Mouse (Mus musculus) left cerebral cortex, adult 2 months (tissue): ENCODE data around the gene Fam102a. TPM values are rescaled to one million over a fixed set of nuclear protein-coding genes. Genes with fewer than 3 reads are reported as not detected.

Source experiments
- DNase-seq, 2 experiments: peaks; one replicate each; pipeline ENCODE4 v3.0.0; 2021 to 2022; ENCODE audit warnings: low spot score in 2 of 2, mixed read lengths in 1 of 2; ENCODE audit errors: extremely low spot score in 1 of 2
- H3K27ac ChIP-seq: fragments of 200-600 bp; 2 replicates; pipeline ENCODE4 v1.8.1; 2022
- H3K4me3 ChIP-seq: fragments of 200-600 bp; 2 replicates; pipeline ENCODE4 v1.8.1; 2022
- CTCF ChIP-seq: fragments of 200-600 bp; IDR thresholded peaks from 2 replicates; pipeline ENCODE4 v1.8.1; 2022; ENCODE audit warnings: antibody characterized with exemption, mild to moderate bottlenecking, moderate library complexity
- intact Hi-C: fragments of 180-260 bp; cut with DNase I; formaldehyde crosslinking; loops from one replicate; pipeline ENCODE4 v1.15.1; 2025
- total RNA-seq, 2 experiments: library from RNA; stranded (reverse); gene quantifications; 2 replicates each; pipeline ENCODE4 v1.2.3; 2021

The Fam102a gene
- total RNA-seq, 2 experiments from 2014 or later: 61.1 to 64.8 TPM

DNA sequence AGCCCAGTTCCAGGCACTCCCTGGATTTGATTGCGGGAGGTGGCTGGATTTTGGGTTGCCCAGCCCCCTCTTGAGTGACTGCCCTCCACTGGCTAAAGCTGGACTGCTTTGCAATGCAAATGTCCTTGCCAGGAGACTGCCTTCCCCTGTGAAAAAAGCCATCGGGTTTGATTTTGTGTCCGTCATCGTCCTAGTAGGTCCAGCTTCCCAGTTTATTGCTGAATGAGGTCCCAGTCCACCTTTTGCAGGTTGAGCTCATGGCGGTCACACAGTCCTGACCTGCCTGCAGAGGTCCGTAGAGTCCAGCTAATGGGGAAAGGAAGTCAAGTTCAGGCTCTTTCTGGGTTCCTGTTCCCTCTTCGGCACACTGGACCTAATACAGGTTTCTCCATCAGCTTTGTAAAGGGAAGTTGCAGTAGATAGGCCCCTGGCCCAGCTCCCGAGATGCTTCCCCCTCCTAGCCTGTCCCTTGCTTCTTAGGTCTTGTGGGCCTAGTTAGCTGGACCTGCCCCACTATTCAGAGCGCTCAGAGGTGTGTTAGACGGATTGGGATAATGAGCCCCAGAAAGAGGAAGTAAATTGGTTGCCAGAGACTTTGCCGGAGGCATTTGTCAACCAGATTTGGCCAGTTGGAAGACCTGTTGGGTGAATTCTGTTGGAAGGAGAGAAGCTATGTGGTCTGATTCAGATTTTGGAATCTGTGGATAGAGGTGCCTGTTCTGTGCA is 1.7 kb downstream of the Fam102a start:
- H3K27ac ChIP-seq: peak overlapping the region; percentile 97
- peak; percentile 15 for TF ChIP-seq CTCF
- DNase-seq: peak; percentile 62
- peak overlapping the region; percentile 94 for H3K4me3 ChIP-seq
- intact Hi-C loops: no loop called here

DNA sequence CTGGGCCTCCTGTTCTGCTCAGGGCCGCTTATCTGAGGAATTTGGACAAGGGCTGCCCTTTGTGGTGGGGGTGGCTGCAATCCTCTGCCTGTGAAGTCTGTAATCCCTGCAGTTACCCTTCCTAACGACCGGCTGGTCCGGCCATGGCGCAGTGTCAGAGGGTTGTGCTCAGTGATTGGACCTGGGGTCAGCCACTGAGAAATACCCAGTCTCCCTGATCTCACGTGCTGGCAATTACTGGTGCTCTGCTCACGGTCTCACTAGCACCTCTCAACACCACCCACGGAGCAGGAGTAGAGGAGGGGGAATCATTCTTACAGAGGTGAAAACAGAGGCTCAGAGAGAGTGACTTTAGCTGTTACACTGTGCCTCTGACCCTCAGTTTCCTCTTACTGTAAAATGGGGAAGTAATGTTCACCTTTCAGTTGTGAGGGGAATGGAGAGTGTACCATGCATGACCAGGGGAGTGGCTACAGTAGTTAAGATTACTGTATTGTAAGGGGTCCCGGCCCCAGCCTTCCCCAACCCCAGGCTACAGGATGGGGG is 2.3 kb downstream of the Fam102a start:
- DNase-seq: no peak
- intact Hi-C loops: no loop called here
- Histone ChIP-seq H3K4me3 (peak overlapping the region; percentile 94), H3K27ac (peak overlapping the region; percentile 97)
- no peak for TF ChIP-seq CTCF

DNA sequence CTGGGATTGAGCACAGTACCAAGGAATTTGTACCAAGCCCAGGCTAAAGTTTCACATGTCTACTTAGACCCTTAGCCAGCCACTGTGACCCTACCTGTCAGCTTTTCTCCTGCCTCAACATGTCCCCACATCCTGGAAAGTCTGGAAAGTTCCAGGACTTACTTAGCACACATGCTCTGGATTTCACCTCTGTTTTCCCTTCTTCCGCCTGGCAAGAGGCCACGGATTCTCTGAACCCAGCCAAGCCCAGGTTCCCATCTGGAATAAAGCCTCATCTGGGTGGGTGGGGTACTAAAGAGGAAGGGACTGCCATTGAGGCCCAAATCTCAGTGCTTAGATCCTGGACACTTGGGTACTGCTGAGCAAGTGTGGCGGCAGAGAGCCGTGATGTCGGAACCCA is 2.8 kb downstream of the Fam102a start:
- DNase-seq: no peak
- TF ChIP-seq CTCF: no peak
- Histone ChIP-seq H3K4me3 (peak overlapping the region; percentile 94), H3K27ac (peak overlapping the region; percentile 97; the same call in 1 of the 2 replicates)
- intact Hi-C loops: no loop called here

DNA sequence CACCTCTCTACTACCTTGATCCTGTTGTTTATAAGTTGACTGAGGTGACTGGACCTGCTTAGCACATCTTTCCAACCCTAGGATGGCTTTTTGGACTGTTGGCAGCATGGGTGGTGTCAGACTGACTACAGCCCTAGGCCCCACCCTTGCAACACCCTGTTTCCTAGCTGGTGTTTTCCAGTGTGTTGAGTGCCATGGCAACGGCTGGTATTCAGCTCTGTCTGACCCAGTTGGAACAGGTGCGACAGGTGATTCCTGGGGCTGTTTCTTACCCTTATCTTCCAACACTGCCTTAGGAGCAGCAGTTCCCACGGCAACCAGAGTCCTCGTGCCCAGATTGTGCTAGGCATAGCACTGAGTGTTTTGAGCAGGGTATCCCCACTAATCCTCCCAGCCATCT is 3.3 kb downstream of the Fam102a start:
- no peak for TF ChIP-seq CTCF
- Histone ChIP-seq H3K27ac (peak overlapping the region; percentile 53; the same call in 1 of the 2 replicates), H3K4me3 (peak overlapping the region; percentile 94)
- intact Hi-C loops: no loop called here
- no peak for DNase-seq

DNA sequence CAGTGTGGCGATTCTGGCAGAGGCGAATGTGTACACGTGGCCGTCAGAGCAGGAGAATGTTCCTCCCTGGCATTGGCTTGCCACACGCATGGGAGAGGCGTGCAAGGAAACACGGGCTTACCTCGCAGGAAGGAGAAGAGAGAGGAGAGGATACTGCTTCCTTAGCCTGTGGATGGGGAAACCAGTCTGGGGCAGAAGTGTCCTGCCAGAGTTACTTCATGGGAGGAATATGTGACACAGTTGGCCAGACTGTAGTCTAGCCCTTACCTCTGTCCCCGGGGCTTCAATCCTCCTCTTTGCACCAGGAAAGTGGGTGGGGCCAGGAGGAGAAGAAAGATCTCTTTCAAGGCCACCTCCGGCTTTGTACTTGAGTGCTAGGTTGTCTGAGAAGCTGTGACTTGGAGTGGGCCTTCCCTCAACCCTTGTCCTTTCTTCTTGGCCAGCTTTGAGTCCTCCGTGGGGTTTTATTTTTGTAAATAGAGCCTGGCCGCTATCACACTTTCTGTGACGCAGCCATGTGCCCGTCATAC is 4.4 kb downstream of the Fam102a start:
- no peak for DNase-seq
- Histone ChIP-seq H3K4me3 (peak overlapping the region; percentile 94; the same call in 1 of the 2 replicates), H3K27ac (peak overlapping the region; percentile 7)
- no peak for TF ChIP-seq CTCF
- intact Hi-C loops: no loop called here

DNA sequence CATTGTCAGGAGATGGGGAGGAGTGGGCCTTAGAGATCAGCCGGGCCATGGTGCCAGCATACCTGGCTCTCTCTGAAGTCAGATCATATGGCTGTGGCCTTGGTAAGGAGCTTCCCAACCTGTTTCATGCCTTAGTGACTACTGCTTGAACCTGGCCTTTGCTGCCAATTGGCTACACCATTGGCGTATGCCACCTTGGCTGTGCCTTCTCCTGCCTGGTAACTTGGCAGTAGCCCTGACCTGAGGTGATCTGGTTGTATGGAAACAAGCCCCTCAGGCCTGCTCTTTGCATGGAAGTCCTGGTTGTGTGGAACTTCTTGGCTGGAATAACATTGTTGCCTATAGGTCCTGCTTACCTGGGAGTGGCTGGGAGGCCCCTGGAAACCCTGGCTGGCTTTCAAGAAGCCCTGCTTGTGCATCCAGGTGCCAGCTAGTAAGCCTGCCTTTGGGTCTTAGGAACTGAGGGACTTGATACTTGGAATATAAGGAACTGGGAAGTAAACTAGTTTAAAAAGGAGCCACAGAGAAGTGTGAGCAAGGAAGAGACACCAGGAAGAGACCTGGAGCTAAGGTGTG is 6.3 kb downstream of the Fam102a start:
- no peak for TF ChIP-seq CTCF
- DNase-seq: no peak
- Histone ChIP-seq H3K27ac (peak overlapping the region; percentile 7; the same call in 1 of the 2 replicates), H3K4me3 (no peak overlapping the region)
- intact Hi-C loops: no loop called here

DNA sequence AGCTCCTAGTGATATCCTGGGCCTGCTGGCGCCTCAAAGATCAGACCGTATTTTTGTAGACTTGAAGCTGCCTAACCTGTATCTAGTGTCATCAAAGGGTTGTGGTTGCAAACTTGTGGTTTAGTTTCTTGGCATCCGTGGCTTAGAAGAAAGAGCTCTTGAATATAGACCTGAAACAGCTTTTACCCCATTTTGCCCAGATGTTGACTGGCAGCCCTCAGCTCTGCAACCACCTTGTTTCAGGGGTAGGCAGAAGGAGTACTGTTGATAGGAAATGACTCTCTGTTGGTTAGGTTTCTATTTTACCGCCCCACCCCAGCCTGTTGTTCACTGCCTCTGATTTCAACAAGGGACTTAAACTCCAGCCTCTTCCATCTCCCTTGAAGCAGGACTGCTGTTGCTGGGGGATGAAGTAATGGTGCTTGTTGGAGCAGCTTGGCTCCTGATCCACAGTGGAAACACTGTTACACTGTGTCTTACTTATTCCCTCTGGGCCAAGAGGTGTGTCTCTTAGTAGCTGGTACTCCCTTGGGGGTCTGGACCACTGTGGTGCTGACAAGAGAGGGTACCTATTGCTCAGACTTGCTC is 6.9 kb downstream of the Fam102a start:
- DNase-seq: no peak
- intact Hi-C loops: no loop called here
- no peak for TF ChIP-seq CTCF
- Histone ChIP-seq H3K27ac (peak overlapping the region; percentile 17; the same call in 1 of the 2 replicates), H3K4me3 (no peak overlapping the region)

DNA sequence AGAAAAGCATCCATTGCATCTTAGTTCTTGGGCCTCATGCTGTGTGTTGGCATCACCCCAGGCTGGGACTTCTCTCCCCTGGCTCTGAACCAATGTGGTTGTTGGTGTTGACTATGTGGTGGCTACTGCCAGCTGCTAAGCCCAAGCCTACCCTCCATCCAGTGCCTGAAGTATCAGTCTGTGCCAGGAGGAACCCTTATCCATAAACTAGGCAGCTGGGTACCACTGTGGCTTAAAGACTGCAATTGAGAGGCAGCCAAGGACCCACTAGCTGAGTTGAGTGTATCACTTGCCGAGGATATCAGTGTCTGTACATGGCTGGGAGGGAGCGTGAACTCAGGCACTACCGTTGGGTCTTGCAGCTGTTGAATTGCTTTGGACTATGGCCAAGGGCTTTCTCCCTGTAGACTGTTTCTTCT is 7.9 kb downstream of the Fam102a start:
- Histone ChIP-seq H3K27ac (peak overlapping the region; percentile 20; the same call in 1 of the 2 replicates), H3K4me3 (no peak overlapping the region)
- no peak for TF ChIP-seq CTCF
- DNase-seq: no peak
- intact Hi-C loops: no loop called here

DNA sequence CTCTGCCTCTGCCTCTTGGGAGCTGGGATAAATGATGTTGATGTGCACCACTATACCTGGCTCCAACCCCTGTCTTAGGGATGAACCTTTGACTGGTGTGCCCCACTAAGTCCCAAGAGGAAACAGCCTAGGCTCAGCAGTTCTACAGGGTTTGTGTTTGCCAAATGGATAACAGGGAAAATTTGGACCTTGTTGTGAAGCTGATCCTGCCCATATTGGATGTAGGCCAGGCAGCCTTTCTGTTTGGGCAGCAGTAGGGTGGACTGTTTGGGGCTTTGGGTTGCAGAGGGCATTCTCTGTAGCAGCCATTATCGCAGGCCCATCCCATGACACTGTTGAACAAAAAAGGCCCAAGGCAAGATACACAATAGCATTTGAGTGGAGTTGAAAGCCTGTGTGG is 11.8 kb downstream of the Fam102a start:
- no peak for TF ChIP-seq CTCF
- intact Hi-C loops: no loop called here
- no peak for DNase-seq
- H3K27ac ChIP-seq: no peak overlapping the region
- H3K4me3 ChIP-seq: no peak overlapping the region

DNA sequence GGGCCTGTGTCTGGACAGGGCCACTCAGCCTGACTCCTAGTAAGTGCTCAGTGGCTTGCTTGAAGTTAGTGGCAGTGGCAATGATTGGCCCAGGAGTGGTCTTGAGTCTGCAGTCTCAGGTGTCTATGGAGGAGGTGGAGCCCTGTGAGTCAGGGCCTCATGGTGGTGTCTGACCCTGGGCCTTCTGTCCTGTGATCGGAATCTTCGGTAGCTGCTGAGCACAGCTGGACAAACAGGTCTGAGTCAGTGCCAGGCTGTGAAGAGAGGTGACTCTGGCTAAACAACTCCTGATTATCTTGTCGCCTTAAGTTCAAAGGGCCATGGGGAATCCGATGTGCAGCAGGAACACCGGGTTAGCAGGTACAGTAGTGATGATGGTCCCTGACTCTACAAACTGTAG is 12.2 kb downstream of the Fam102a start:
- intact Hi-C loops: no loop called here
- DNase-seq: no peak
- no peak overlapping the region for H3K4me3 ChIP-seq
- no peak for TF ChIP-seq CTCF
- no peak overlapping the region for H3K27ac ChIP-seq

DNA sequence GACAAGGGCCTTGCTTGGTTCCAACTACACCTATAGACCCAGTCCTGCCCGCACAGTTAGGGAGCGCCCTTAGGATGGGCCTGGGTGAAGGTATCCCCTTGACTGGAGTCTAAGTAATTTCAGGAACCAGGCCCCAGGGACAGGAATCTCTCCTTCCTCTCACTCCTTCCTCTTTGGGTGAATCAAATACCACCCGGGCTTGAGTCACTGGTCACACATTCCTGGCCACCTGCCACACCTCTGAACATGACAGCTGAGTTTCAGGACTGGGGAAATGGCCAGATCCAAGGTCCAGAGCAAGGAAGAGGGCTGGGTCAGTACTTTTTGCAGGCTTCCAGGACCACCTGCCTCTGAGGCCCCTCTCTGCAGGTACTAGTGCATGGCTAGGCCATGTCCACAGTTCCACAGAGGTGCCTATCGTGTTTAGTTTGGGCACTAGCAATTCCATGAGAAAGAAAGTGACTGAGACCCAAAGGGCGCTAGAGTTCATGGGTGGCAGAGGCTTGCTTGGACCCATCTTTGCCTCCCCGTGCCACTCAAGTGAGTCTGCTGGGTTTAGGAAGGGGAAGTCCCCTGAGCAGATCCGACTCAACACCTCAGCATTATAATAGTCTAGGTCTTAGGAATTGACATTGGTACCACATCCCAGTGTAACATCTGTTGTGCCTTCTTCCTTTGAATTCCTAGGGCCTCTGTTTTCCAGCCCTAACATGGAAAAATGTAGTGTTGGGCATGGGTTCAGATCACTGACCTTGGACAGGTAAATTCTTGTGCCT is 13.0 kb downstream of the Fam102a start:
- intact Hi-C loops: no loop called here
- Histone ChIP-seq H3K27ac (no peak overlapping the region; the same call in 1 of the 2 replicates), H3K4me3 (no peak overlapping the region)
- no peak for TF ChIP-seq CTCF
- DNase-seq: no peak
